Mouse (Mus musculus) intestine, embryonic 14.5 days (tissue): ENCODE results near the gene Aig1. TPM values are rescaled to one million over a fixed set of nuclear protein-coding genes. Genes with fewer than 3 reads are reported as not detected.

ENCODE experiments used
- ATAC-seq: fragments of 200-750 bp; cut with Nextera tagmentation; replicated peaks from 2 replicates; pipeline ENCODE4 v1.8.0; 2017; ENCODE audit warnings: low read depth, moderate number of reproducible peaks, moderate TSS enrichment, moderate library complexity; ENCODE audit not compliant: low FRiP score, low TSS enrichment
- DNase-seq: peaks from one replicate; pipeline ENCODE4 v3.0.0-alpha.2; 2018; ENCODE audit warnings: low spot score
- H3K27ac ChIP-seq: fragments of 300-500 bp; sonication (generic); 2 replicates; pipeline ENCODE4 v1.5.1; 2014; ENCODE audit warnings: low read depth, mild to moderate bottlenecking, control low read depth
- H3K27me3 ChIP-seq: fragments of 300-500 bp; sonication (generic); replicated peaks from 2 replicates; pipeline ENCODE4 v1.6.1; 2014; ENCODE audit warnings: low read length, control low read depth; ENCODE audit not compliant: control insufficient read depth, insufficient read depth
- H3K36me3 ChIP-seq: fragments of 300-500 bp; sonication (generic); 2 replicates; pipeline ENCODE4 v1.6.1; 2014; ENCODE audit warnings: low read length, control low read depth; ENCODE audit not compliant: control insufficient read depth, insufficient read depth
- H3K4me1 ChIP-seq: fragments of 300-500 bp; sonication (generic); replicated peaks from 2 replicates; pipeline ENCODE4 v1.6.1; 2014; ENCODE audit warnings: low read length, control low read depth, mixed read lengths; ENCODE audit not compliant: control insufficient read depth, insufficient read depth
- H3K4me2 ChIP-seq: fragments of 300-500 bp; sonication (generic); 2 replicates; pipeline ENCODE4 v1.6.1; 2014; ENCODE audit warnings: low read length
- H3K4me3 ChIP-seq: fragments of 300-500 bp; sonication (generic); 2 replicates; pipeline ENCODE4 v1.5.1; 2014; ENCODE audit warnings: low read depth, low read length, control low read depth, mixed read lengths
- H3K9ac ChIP-seq: fragments of 300-500 bp; sonication (generic); 2 replicates; pipeline ENCODE4 v1.6.1; 2014; ENCODE audit warnings: mild to moderate bottlenecking, low read length
- H3K9me3 ChIP-seq: fragments of 300-500 bp; sonication (generic); 2 replicates; pipeline ENCODE4 v1.6.1; 2016; ENCODE audit warnings: low read length, control low read depth; ENCODE audit not compliant: control insufficient read depth
- WGBS: fragments of 180-500 bp; shearing (Covaris S2); extraction: QIAGEN DNeasy Blood & Tissue Kit; methylation state at CpG from one replicate; pipeline ENCODE4 v1.1.7; 2014; 5-methylcytosine and 5-hydroxymethylcytosine counted together
- polyA plus RNA-seq: library from polyadenylated mRNA; unstranded; fragments of >200 nt; fragmentation: Nextera tagmentation; extraction: Ambion mirVana; gene quantifications from 2 replicates; pipeline ENCODE4 v1.2.1, GENCODE M21; 2014

Gene Aig1
- polyA plus RNA-seq, 1 experiment from 2014 or later = 69.6 TPM

DNA sequence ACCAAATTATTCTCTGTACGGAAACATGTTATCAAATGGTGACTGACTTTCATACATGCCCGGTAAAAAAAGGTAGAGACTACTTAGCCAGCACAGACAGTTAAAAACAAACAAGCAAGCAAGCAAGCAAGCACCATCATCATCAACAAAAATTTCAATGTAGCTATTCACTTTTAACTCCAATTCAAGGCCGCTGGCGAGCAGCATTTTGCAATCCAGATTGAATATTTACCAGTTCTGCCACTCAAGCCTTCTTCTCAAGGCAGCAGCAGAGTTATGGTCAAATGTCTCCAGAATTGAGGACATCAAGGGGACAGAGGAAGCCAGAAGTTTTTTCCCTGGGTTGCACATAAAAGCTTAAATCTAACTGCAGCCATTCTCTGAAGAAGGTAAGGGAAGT lies 216.7 kb downstream of the Aig1 start:
- WGBS = 95% methylated on average over 4 of the region's 4 CpGs
- no peaks in the 10 kb centered on the region for H3K36me3 ChIP-seq
- H3K27ac ChIP-seq = no peak overlapping the region
- H3K9me3 ChIP-seq = no peaks in the 10 kb centered on the region
- no peak for ATAC-seq
- no peak overlapping the region for H3K9ac ChIP-seq
- H3K27me3 ChIP-seq = no peaks in the 10 kb centered on the region
- H3K4me3 ChIP-seq = no peak overlapping the region
- DNase-seq = no peak
- H3K4me2 ChIP-seq = no peak overlapping the region
- no peaks in the 10 kb centered on the region for H3K4me1 ChIP-seq

DNA sequence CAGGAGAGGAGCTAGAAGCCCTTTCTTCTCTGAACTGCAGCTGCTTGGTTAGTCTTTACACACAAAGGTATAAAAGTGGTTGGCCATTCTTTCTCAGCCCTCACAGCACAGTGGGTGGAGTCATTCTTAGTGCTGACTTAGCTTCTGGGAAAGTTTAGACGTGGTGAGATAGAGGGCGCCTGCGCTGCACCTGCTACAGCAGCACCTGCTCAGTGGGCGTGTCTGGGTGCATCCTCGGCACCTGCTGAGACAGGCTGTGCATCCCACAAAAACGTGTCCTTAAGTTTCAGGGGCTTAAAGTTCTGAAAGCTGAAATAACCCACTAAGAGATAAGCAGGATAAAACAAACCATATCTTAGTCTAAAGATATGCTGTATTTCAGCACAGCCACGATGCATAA lies 227.0 kb downstream of the Aig1 start:
- H3K27ac ChIP-seq = no peak overlapping the region
- H3K4me2 ChIP-seq = no peak overlapping the region
- DNase-seq = no peak
- no peaks in the 10 kb centered on the region for H3K27me3 ChIP-seq
- no peaks in the 10 kb centered on the region for H3K4me1 ChIP-seq
- no peak for ATAC-seq
- no peak overlapping the region for H3K4me3 ChIP-seq
- no peaks in the 10 kb centered on the region for H3K9me3 ChIP-seq
- WGBS = 21% methylated on average over 7 of the region's 7 CpGs
- no peak overlapping the region for H3K9ac ChIP-seq
- H3K36me3 ChIP-seq = no peaks in the 10 kb centered on the region

GRCm38 (mm10) chr10:13631796-13632195 lies 237.0 kb downstream of the Aig1 start:
- no peak for ATAC-seq
- Histone ChIP-seq H3K27me3 (no peaks in the 10 kb centered on the region), H3K4me3 (no peak overlapping the region), H3K36me3 (no peaks in the 10 kb centered on the region), H3K9me3 (no peaks in the 10 kb centered on the region), H3K27ac (no peak overlapping the region), H3K4me2 (no peak overlapping the region), H3K4me1 (no peaks in the 10 kb centered on the region), H3K9ac (no peak overlapping the region)
- no peak for DNase-seq
- 62% methylated on average over 3 of the region's 3 CpGs for WGBS

DNA sequence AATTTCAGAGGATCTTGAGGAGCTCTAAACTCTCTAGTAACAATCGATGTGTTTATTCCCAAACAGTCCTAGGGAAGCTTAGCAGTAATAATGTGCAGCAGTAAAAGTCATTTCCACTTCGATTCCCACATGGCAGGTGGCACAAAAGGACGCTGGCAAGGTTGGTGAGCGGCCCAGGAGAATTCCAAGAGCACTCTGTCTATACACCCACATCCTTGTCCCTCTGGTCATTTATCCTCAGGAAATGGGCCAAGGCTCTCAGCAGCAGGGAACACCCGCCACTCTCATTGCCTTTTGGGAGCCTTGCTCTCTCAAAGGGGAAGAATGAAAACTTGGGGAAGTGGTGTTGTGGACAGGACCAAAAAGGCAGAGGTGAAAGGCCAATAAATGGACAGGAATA lies 245.0 kb downstream of the Aig1 start:
- H3K9me3 ChIP-seq = no peaks in the 10 kb centered on the region
- 81% methylated on average over 5 of the region's 5 CpGs for WGBS
- H3K36me3 ChIP-seq = no peaks in the 10 kb centered on the region
- H3K9ac ChIP-seq = no peak overlapping the region
- H3K4me2 ChIP-seq = no peak overlapping the region
- DNase-seq = no peak
- no peaks in the 10 kb centered on the region for H3K27me3 ChIP-seq
- ATAC-seq = no peak
- no peak overlapping the region for H3K4me3 ChIP-seq
- H3K4me1 ChIP-seq = no peaks in the 10 kb centered on the region
- H3K27ac ChIP-seq = no peak overlapping the region

DNA sequence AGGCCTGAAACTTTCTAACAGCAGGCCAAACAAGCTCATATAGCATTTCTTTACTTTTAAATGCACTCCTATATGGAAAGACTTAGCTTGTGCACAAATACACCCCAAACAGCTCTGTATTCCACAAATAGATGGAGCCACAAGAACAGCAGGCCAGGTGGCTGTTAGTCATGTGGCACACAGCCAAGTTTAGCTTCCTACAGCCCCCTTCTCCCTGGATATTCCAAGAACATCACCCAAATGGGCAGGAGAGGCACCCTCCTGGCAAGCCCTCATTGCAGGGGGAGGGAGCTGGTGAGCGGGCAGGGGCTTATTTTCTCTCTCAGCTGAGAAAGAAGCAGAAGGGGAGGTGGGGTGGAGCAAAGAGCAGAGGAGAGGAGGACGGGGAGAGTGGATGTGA lies 267.9 kb downstream of the Aig1 start:
- DNase-seq = no peak
- no peaks in the 10 kb centered on the region for H3K27me3 ChIP-seq
- no peak overlapping the region for H3K9ac ChIP-seq
- no peaks in the 10 kb centered on the region for H3K36me3 ChIP-seq
- no peak overlapping the region for H3K27ac ChIP-seq
- no peak overlapping the region for H3K4me2 ChIP-seq
- H3K4me1 ChIP-seq = no peaks in the 10 kb centered on the region
- 55% methylated on average over 2 of the region's 2 CpGs for WGBS
- H3K9me3 ChIP-seq = no peaks in the 10 kb centered on the region
- no peak for ATAC-seq
- no peak overlapping the region for H3K4me3 ChIP-seq

DNA sequence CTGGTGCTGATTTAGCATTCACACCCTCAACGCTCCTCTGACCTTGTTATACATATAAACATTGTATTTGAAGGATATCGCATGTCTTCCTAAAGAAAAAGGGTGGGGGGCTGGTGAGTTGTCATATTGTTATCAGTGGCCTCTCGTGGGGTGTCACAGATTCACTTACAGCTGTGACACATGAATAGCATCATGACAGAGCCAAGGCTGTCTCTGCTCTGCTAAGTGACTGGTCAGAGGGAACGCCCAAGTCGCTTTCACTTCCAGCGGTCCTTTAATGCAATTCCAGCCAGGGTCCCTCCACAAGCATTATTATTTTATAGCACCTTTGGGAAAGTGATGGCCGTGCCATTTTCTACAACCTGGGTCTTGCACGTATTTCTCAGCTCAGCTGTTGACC lies 271.3 kb downstream of the Aig1 start:
- no peaks in the 10 kb centered on the region for H3K9me3 ChIP-seq
- 74% methylated on average over 8 of the region's 8 CpGs for WGBS

More for the DNA sequence above, 271.3 kb downstream of the Aig1 start:
- Histone ChIP-seq H3K27ac (no peak overlapping the region), H3K4me3 (no peak overlapping the region), H3K4me1 (no peaks in the 10 kb centered on the region), H3K4me2 (no peak overlapping the region), H3K9ac (no peak overlapping the region), H3K36me3 (no peaks in the 10 kb centered on the region), H3K27me3 (no peaks in the 10 kb centered on the region)
- DNase-seq (no peak), ATAC-seq (no peak)

Other genes with a start within 250 kb of the Aig1 start
- 7.1 and 7.2 TPM in 2 replicates for gene Hivep2, start 97.1 kb upstream of the Aig1 start, polyA plus RNA-seq